Mouse (Mus musculus) small intestine, adult 2 months (tissue): Measurements from ENCODE around the gene Comt.

Experiments
- CTCF ChIP-seq: fragments of 200-500 bp; IDR thresholded peaks from 2 replicates; pipeline ENCODE4 v1.5.1; 2012; ENCODE audit warnings: low read depth, mild to moderate bottlenecking, control low read depth, inconsistent platforms, low read length, moderate library complexity, mixed read lengths; ENCODE audit not compliant: insufficient replicate concordance, insufficient read length; ENCODE audit errors: extremely low read depth
- POLR2A ChIP-seq: fragments of 200-500 bp; IDR thresholded peaks from 2 replicates; pipeline ENCODE4 v1.6.1; 2012; ENCODE audit warnings: low read depth, mild to moderate bottlenecking, control low read depth, inconsistent platforms, low read length, moderate library complexity

GRCm38 (mm10) chr16:18360151-18360805 lies 66.4 kb downstream of the Comt start:
- TF ChIP-seq CTCF = no peak
- no peak for TF ChIP-seq POLR2A
